Comparison of ENCODE assay signal across 13 mouse cellular contexts in genomic region chr4:98836519-98836918, GRCm38 (mm10). TPM values are rescaled to one million over a fixed set of nuclear protein-coding genes. Genes with fewer than 3 reads are reported as not detected.
DNase-seq lines count a peak whose midpoint lies in the region; ATAC-seq lines count a peak whose summit lies in the region.
"Had no signal": no experiment of that assay in that cellular context is flagged by ENCODE, and none has a peak within 500 bp of the region (broad histone marks: within the 10 kb centered on the region; RNA-seq: fewer than 3 reads in every experiment).

No protein-coding gene starts in this region.

- WGBS in heart, embryonic 10.5 days = 29% methylated on average over 5 of the region's 5 CpGs
- 21% methylated on average over 5 of the region's 5 CpGs for WGBS in heart, embryonic 12.5 days
- WGBS in lung, embryonic 16.5 days = 12% methylated on average over 5 of the region's 5 CpGs
- 54% methylated on average over 5 of the region's 5 CpGs for WGBS in limb, embryonic 10.5 days

- no peaks in the 10 kb centered on the region for H3K36me3 ChIP-seq in heart, embryonic 10.5 days
- no peaks in the 10 kb centered on the region for H3K36me3 ChIP-seq in heart, embryonic 12.5 days
- H3K36me3 ChIP-seq in lung, embryonic 16.5 days (ENCODE audit: control insufficient read depth, insufficient read depth, low read length) = no peaks in the 10 kb centered on the region
- no peaks in the 10 kb centered on the region for H3K36me3 ChIP-seq in limb, embryonic 10.5 days

- DNase-seq in heart, embryonic 10.5 days (ENCODE audit: low spot score) = peak; percentile 68
- DNase-seq in 3134 (ENCODE audit: extremely low read depth, insufficient read length, low spot score) = peak; percentile 61
- peak; percentile 40 to 62 for DNase-seq in adrenal gland, postnatal 36 days
- DNase-seq in limb, embryonic 10.5 days (ENCODE audit: low spot score) = no peak
- DNase-seq in urinary bladder, adult 18-20 months (ENCODE audit: low spot score in 2 of 2) = no peak
- DNase-seq in frontal cortex, postnatal 14 days (ENCODE audit: low spot score in 2 of 2) = no peak

- H3K9ac ChIP-seq in heart, embryonic 12.5 days = no peak overlapping the region
- H3K9ac ChIP-seq in lung, embryonic 16.5 days (ENCODE audit: low read length) = no peak overlapping the region
- H3K9ac ChIP-seq: hindbrain, embryonic 14.5 days had no signal

- ATAC-seq in heart, embryonic 12.5 days (ENCODE audit: insufficient number of reproducible peaks, low FRiP score) = no peak
- peak; percentile 83 for ATAC-seq in lung, embryonic 16.5 days (ENCODE audit: low read depth)
- ATAC-seq: CD4-positive, CD25-positive, alpha-beta regulatory T cell, adult 4 months; forebrain, embryonic 14.5 days; midbrain, embryonic 16.5 days had no signal

- no peak overlapping the region for H3K27ac ChIP-seq in heart, embryonic 10.5 days
- no peak overlapping the region for H3K27ac ChIP-seq in heart, embryonic 12.5 days (ENCODE audit: poor library complexity, severe bottlenecking)
- no peak overlapping the region for H3K27ac ChIP-seq in lung, embryonic 16.5 days (ENCODE audit: low read length)
- no peak overlapping the region for H3K27ac ChIP-seq in limb, embryonic 10.5 days
- H3K27ac ChIP-seq: hindbrain, embryonic 14.5 days had no signal

- no peak overlapping the region for H3K4me3 ChIP-seq in heart, embryonic 10.5 days
- no peak overlapping the region for H3K4me3 ChIP-seq in heart, embryonic 12.5 days
- H3K4me3 ChIP-seq in lung, embryonic 16.5 days (ENCODE audit: low read length) = no peak overlapping the region
- no peak overlapping the region for H3K4me3 ChIP-seq in limb, embryonic 10.5 days

- H3K4me2 ChIP-seq in heart, embryonic 12.5 days = no peak overlapping the region
- H3K4me2 ChIP-seq in lung, embryonic 16.5 days (ENCODE audit: low read depth, low read length) = no peak overlapping the region
- H3K4me2 ChIP-seq: hindbrain, embryonic 14.5 days; liver, embryonic 11.5 days had no signal

- peaks cover 16% of the 10 kb centered on the region for H3K4me1 ChIP-seq in heart, embryonic 10.5 days
- H3K4me1 ChIP-seq in heart, embryonic 12.5 days (replicated peaks) = peaks cover 3% of the 10 kb centered on the region
- H3K4me1 ChIP-seq in lung, embryonic 16.5 days (replicated peaks; ENCODE audit: control insufficient read depth, insufficient read depth, low read length) = peaks cover 3% of the 10 kb centered on the region
- peaks cover 30% of the 10 kb centered on the region for H3K4me1 ChIP-seq in limb, embryonic 10.5 days

- no peaks in the 10 kb centered on the region for H3K9me3 ChIP-seq in heart, embryonic 10.5 days
- no peaks in the 10 kb centered on the region for H3K9me3 ChIP-seq in heart, embryonic 12.5 days (replicated peaks)
- no peaks in the 10 kb centered on the region for H3K9me3 ChIP-seq in lung, embryonic 16.5 days (ENCODE audit: control insufficient read depth, low read length)
- no peaks in the 10 kb centered on the region for H3K9me3 ChIP-seq in limb, embryonic 10.5 days (replicated peaks)

- H3K27me3 ChIP-seq in heart, embryonic 10.5 days (ENCODE audit: insufficient read depth, poor library complexity, severe bottlenecking) = no peaks in the 10 kb centered on the region
- H3K27me3 ChIP-seq in heart, embryonic 12.5 days (replicated peaks) = no peaks in the 10 kb centered on the region
- H3K27me3 ChIP-seq in lung, embryonic 16.5 days (ENCODE audit: control insufficient read depth, insufficient read depth, low read depth, low read length) = no peaks in the 10 kb centered on the region
- no peaks in the 10 kb centered on the region for H3K27me3 ChIP-seq in limb, embryonic 10.5 days (ENCODE audit: low read depth, poor library complexity, severe bottlenecking)

RNA-seq across cellular contexts. Expression of gene I0C0044D17Rik, which starts 12.9 kb away (rescaled TPM):
- not detected in 2 replicates for polyA plus RNA-seq in heart, embryonic 10.5 days (2016; fragmentation: Nextera tagmentation; extraction: Ambion mirVana)
- not detected in 2 replicates for polyA plus RNA-seq in heart, embryonic 12.5 days (2016; fragmentation: Nextera tagmentation; extraction: Ambion mirVana)
- not detected for total RNA-seq in adrenal gland, postnatal 36 days (2021)
- not detected in 2 replicates for polyA plus RNA-seq in lung, embryonic 16.5 days (2015; fragmentation: Nextera tagmentation; extraction: Ambion mirVana)
- polyA plus RNA-seq in limb, embryonic 10.5 days (2016; fragmentation: Nextera tagmentation; extraction: Ambion mirVana) = not detected in 2 replicates
- polyA plus RNA-seq: CD4-positive, CD25-positive, alpha-beta regulatory T cell, adult 4 months; forebrain, embryonic 14.5 days; hindbrain, embryonic 14.5 days; liver, embryonic 11.5 days; midbrain, embryonic 16.5 days had no signal

RNA-seq across cellular contexts. Expression of gene Kank4, which starts 19.2 kb away (rescaled TPM):
- polyA plus RNA-seq in heart, embryonic 10.5 days (2016; fragmentation: Nextera tagmentation; extraction: Ambion mirVana) = 0.34 and 0.60 TPM in 2 replicates
- 0.42 and 0.49 TPM in 2 replicates for polyA plus RNA-seq in heart, embryonic 12.5 days (2016; fragmentation: Nextera tagmentation; extraction: Ambion mirVana)
- 1 to 10 TPM; 2.4 to 3.3 TPM for total RNA-seq in adrenal gland, postnatal 36 days (2021)
- polyA plus RNA-seq in lung, embryonic 16.5 days (2015; fragmentation: Nextera tagmentation; extraction: Ambion mirVana) = 2.5 and 3.3 TPM in 2 replicates
- 1.7 and 2.5 TPM in 2 replicates for polyA plus RNA-seq in limb, embryonic 10.5 days (2016; fragmentation: Nextera tagmentation; extraction: Ambion mirVana)
- polyA plus RNA-seq: CD4-positive, CD25-positive, alpha-beta regulatory T cell, adult 4 months had no signal

Comparison
In these comparisons a context has a peak if more than half of its experiments do, and no peak if none do; other contexts are left out.
1. DNase-seq: peak in heart, embryonic 10.5 days (single experiment), 3134 (single experiment) and adrenal gland, postnatal 36 days (2 of 2); none in limb, embryonic 10.5 days (single experiment), urinary bladder, adult 18-20 months (0 of 2) and frontal cortex, postnatal 14 days (0 of 2).